ENCODE assay signal across 10 mouse cellular contexts in the genomic region with DNA sequence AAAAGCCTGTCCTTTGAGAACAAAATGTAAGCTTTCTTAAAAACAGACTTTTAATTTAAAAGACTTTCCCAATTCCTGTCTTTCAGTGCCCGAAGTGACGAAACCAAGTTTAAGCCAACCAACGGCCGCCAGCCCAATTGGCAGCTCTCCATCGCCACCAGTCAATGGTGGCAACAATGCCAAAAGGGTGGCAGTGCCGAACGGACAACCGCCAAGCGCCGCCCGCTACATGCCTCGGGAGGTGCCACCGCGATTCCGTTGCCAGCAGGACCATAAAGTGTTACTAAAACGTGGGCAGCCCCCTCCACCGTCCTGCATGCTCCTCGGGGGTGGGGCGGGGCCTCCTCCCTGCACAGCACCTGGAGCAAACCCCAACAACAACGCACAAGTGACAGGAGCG.
DNase-seq lines count a peak whose midpoint lies in the region; ATAC-seq and TF ChIP-seq lines count a peak whose summit lies in the region.
"Had no signal": no experiment of that assay in that cellular context is flagged by ENCODE, and none has a peak within 500 bp of the region (broad histone marks: within the 10 kb centered on the region; RNA-seq: fewer than 3 reads in every experiment).

No protein-coding gene starts in this region.

- H3K4me3 ChIP-seq in lung, adult 2 months (replicated peaks; ENCODE audit: extremely low read depth, low read depth, low read length): no peak overlapping the region
- H3K4me3 ChIP-seq: embryonic facial prominence, embryonic 12.5 days; heart, embryonic 15.5 days had no signal

- peak; percentile 58 for DNase-seq in cerebellum, adult 11 months
- DNase-seq in lung, postnatal 10 days: peak; percentile 3
- DNase-seq in lung, postnatal 36 days: no peak
- peak; percentile 24 for DNase-seq in gastrocnemius, postnatal 25 days
- peak; percentile 60 to 76 for DNase-seq in right cerebral cortex, postnatal 10 days (ENCODE audit: low spot score in 2 of 2)
- no peak for DNase-seq in lung, adult 2 months
- no peak for DNase-seq in neural tube, embryonic 10.5 days (ENCODE audit: extremely low spot score, low spot score)

- TF ChIP-seq POLR2A in lung, adult 2 months (IDR thresholded peaks at IDR 0.05; ENCODE audit: borderline replicate concordance, extremely low read depth, low read depth, low read length): no peak

- no peak; the same call in 1 of the 2 replicates for ATAC-seq in cerebellum, adult (ENCODE audit: insufficient number of reproducible peaks, low FRiP score, low TSS enrichment)

- TF ChIP-seq CTCF in lung, adult 2 months (IDR thresholded peaks at IDR 0.05; ENCODE audit: insufficient read depth, low read length): no peak

- 80% methylated on average over 21 of the region's 21 CpGs for whole genome bisulfite sequencing in lung, adult 2 months

- H3K4me1 ChIP-seq in lung, adult 2 months (ENCODE audit: control insufficient read depth, insufficient read depth, low read length): no peaks in the 10 kb centered on the region
- H3K4me1 ChIP-seq: embryonic facial prominence, embryonic 12.5 days had no signal

Comparison
In these comparisons a context has a peak if more than half of its experiments do, and no peak if none do; other contexts are left out.
1. DNase-seq: peak in cerebellum, adult 11 months (single experiment), lung, postnatal 10 days (single experiment), gastrocnemius, postnatal 25 days (single experiment) and right cerebral cortex, postnatal 10 days (2 of 2); none in lung, postnatal 36 days (single experiment), lung, adult 2 months (single experiment) and neural tube, embryonic 10.5 days (single experiment).